Mouse (Mus musculus): Measurements from ENCODE around the gene Clec16a. TPM values are rescaled to one million over a fixed set of nuclear protein-coding genes. Genes with fewer than 3 reads are reported as not detected.

The Clec16a gene
- total RNA-seq, 2 experiments from 2014 or later: 72.6 to 77.5 TPM

GRCm38 (mm10) chr16:10641146-10641545, 96.0 kb downstream of the Clec16a start:
- no peak for DNase-seq (ENCODE audit: low spot score in 2 of 2)

DNA sequence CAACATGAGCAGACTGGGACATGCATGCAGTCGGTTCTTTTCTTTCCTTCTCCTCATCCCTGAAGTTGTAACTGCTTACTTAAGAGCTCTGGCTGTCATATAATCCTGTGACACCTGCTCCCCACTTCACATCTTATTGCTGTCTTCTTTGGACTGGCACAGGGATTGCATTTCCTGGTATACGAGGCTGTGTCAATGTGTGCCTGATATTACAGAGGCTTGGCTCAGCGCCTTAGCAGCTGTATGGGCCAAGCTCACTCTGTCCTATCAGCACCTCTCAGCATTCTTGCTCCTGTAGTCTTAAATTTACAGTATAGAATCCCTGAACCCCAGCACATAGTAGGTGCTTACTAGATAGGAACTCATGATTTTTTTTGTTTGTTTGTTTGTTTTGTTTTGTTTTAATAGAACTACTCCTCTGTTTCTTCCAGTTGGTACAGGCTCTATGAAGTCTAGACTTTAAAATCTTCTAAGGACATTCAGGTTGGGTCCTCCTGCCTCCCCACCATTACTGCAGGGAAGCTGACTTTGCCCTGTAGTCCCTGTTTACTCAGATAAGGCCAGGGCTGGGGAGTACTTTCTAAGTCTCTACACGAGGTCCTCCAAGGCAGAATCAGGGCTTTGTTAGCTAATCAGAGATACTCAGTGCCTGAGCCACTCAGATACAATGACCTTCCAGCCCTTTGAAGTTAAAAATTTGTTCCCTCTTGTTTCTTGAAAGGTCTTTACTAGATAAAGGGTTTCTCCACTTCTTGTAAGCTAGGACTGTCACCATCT, 97.9 kb downstream of the Clec16a start:
- no peak for DNase-seq (ENCODE audit: low spot score in 2 of 2)

DNA sequence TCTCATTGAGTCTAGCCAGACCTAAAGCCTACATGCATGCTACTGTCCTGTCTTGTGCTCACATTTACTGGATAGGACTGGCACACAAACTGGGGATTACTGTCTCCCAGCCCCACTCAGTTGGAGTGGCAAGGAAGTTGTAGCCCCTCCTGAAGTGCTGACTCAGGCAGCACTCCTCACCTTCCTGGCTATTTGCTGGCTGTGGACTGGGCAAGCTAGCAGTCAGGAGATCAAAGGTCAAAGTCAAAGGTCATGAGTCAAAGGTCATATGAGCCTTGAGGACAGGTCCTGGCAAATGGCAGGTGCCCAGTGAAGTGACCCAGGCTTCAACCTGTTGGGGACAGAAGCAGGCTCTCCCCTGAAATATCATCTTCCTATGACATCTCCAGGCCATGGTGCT, 99.1 kb downstream of the Clec16a start:
- DNase-seq (ENCODE audit: low spot score in 2 of 2): no peak

- no peak for DNase-seq (ENCODE audit: low spot score in 2 of 2)
Observed at GRCm38 (mm10) chr16:10644731-10645130, 99.6 kb downstream of the Clec16a start.

- no peak for DNase-seq (ENCODE audit: low spot score in 2 of 2)
Observed at GRCm38 (mm10) chr16:10651804-10652203, 106.7 kb downstream of the Clec16a start.

DNA sequence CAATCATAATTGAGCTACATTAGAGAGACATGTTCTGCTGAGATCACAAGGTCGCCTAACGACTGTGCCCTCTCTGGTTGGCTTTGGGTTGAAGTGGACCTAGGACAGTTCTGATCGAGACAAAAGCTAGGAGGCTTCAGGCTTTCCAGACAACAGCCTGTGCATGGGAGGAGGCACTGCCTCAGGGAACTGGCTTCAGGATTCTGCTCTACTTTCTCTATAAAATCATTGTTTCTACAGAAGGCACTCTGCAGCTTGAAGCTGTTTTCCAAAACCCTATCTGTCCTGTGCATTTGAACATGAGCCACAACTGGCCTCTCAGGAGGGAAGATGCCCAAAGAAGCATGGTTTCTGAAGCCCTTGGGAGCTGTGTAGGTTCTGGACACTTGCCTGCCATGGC, 107.8 kb downstream of the Clec16a start:
- DNase-seq (ENCODE audit: low spot score in 2 of 2): no peak

GRCm38 (mm10) chr16:10655236-10655635, 110.1 kb downstream of the Clec16a start:
- DNase-seq (ENCODE audit: low spot score in 2 of 2): no peak

DNA sequence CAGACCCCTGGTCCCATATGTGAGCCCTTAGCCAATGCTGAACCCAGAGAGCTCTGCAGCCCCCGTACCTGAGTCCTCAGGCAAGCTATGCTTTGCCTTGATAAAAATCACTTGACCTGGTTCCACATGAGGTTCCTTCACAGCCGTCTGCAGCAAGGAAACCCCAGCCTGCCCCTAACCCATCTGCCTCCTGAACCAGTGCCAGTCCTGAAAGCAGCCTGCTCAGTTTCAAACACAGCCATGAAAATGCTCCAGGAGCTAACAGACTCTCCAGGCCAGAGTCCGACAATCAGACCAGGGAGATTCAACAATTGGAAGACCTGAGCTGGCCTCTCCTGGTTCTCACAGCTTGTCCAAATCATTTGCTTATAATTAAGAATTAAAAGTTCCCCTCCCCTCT, 110.8 kb downstream of the Clec16a start:
- no peak for DNase-seq (ENCODE audit: low spot score in 2 of 2)

DNA sequence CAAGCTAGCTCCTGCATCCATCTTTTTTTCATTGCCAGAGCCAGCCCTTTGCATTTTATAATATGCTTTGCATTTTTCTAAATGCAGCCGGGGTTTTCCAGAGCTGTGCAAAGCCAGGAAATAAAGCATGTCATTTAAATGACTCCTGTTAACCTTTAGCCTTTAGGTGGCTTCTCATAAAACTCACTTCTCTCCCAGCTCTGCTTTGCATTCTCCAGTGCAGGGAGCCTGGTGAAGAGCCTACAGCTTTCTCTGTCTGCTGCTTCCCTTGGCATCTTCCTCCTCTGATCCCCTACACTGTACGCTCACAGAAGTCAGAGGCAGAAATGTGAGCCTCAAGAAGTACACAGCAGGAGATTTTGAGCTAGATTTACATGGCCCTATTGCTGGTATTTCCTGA, 111.3 kb downstream of the Clec16a start:
- no peak for DNase-seq (ENCODE audit: low spot score in 2 of 2)

DNA sequence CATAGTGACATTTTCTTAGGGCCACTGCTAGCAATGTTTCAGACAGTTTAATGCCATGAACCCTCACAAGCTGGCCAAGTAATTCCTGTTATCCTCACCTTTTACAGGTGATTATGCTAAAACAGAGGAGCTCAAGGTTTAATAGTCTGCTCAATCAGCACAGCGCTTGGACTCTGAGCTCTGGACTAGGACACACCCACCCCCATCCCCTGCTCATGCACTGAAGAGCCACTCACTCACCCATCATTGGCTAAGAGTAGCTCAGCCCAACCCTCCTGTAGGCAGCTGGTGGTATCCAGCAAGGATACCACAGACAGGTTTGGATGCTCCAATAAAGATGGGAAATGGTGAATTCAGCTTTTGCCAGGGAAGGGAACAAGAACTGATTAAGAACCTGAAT, 111.8 kb downstream of the Clec16a start:
- no peak for DNase-seq (ENCODE audit: low spot score in 2 of 2)

DNA sequence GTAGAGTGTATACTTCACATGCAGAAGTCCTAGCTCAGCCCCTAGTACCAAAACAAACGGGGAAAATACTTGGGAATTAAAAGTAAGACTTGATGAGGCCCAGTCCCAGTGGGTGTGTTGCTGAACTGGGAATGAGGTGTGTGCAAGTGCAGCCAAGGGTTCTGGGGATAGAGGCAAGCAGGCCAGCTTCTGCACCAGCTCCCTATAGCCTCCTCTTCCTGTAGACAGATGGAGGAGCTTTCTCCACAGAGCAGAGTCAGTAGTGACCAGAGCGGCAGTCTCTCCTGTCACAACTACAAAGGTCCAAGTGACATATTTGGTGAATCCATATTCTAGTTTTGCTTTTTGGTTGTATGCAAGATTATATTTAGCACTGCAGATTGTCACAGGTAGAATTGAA, 114.1 kb downstream of the Clec16a start:
- DNase-seq (ENCODE audit: low spot score in 2 of 2): no peak

GRCm38 (mm10) chr16:10660526-10660925, 115.4 kb downstream of the Clec16a start:
- no peak for DNase-seq (ENCODE audit: low spot score in 2 of 2)

DNA sequence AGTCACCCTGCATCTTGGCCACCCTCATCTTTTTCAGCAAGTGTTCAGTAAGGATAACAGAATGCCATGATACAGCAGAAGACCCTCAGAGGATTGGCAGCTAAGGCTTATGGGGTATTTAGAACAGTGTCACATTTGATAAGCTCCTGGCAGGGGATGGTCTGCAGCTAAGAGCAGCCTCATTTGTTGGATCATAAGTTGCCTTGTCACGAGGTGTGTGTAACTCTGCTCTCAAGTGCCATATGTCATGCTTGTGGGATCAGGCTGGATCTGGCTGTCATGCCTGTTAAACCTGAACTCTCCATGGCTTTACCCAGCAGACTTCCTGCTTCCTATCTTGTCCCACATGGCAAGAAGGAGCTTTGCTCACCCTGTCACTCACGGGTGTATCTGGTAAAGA, 116.2 kb downstream of the Clec16a start:
- no peak for DNase-seq (ENCODE audit: low spot score in 2 of 2)

- DNase-seq (ENCODE audit: low spot score in 2 of 2): no peak
Observed at GRCm38 (mm10) chr16:10663890-10664731, 119.0 kb downstream of the Clec16a start.

GRCm38 (mm10) chr16:10664921-10665894, 120.1 kb downstream of the Clec16a start:
- peak; percentile 33 to 43 for DNase-seq (ENCODE audit: low spot score in 2 of 2)

GRCm38 (mm10) chr16:10666766-10667165, 121.6 kb downstream of the Clec16a start:
- no peak for DNase-seq (ENCODE audit: low spot score in 2 of 2)

GRCm38 (mm10) chr16:10668453-10668852, 123.3 kb downstream of the Clec16a start:
- DNase-seq (ENCODE audit: low spot score in 2 of 2): no peak

- no peak for DNase-seq (ENCODE audit: low spot score in 2 of 2)
Observed at GRCm38 (mm10) chr16:10668991-10669703, 124.0 kb downstream of the Clec16a start.

DNA sequence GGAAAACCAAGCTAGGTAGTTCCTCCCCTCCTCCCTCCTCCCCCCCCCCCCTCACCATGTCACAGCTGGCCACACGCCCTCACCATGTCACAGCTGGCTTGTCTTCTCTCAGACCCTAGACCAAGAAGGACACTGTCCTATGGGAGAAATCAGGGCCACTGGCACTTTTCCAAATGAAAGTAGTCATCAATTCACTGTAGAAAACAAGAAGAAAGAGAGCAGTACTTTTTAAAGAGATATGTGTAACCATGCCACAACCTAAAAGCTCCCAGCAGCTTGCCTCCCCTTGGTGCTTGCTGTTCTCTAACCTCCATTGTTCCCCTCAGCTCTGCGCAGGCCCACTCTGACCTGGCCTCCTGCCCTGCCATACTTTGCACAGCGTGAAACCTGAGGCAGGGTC, 124.8 kb downstream of the Clec16a start:
- no peak for DNase-seq (ENCODE audit: low spot score in 2 of 2)

DNA sequence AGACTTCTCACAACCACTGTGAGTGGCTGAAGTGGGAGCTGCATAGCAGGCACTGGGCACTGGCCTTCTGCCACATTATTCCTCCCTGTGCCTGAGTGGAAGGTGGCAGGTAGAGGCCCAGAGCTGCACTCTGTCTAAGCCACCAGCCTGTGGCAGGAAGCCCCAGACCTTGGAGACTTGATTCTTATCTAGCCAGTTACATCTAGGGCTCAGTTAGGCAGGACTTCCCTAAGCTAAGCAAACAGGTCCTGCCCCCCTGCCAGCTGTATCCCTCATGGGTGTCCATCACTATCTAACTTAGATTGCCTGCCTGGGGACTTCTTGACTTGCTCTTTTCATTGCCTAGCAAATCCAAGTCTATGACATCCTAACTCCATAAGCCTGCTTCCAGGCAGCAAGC, 127.4 kb downstream of the Clec16a start:
- DNase-seq (ENCODE audit: low spot score in 2 of 2): no peak

GRCm38 (mm10) chr16:10674020-10674419, 128.9 kb downstream of the Clec16a start:
- no peak for DNase-seq (ENCODE audit: low spot score in 2 of 2)
